In genomic region chr13:97435865-97436718, GRCm38 (mm10) we compare ENCODE assay signal across 8 mouse cellular contexts.
DNase-seq lines count a peak whose midpoint lies in the region; ATAC-seq and TF ChIP-seq lines count a peak whose summit lies in the region.

No protein-coding gene starts in this region.

- peak overlapping the region; percentile 37; the same call in 1 of the 2 replicates for H3K9ac ChIP-seq in hindbrain, postnatal 0 days (replicated peaks; ENCODE audit: low read length)
- 0 out of 2 replicates have a peak overlapping the region, but pooled peaks have one; percentile 20 for H3K9ac ChIP-seq in limb, embryonic 15.5 days
- H3K9ac ChIP-seq in midbrain, embryonic 13.5 days (replicated peaks), result peak overlapping the region; percentile 45
- peak overlapping the region; percentile 55; the same call in 1 of the 2 replicates for H3K9ac ChIP-seq in stomach, postnatal 0 days (ENCODE audit: low read length)

- no peak for DNase-seq in layer of hippocampus, adult 2 months (ENCODE audit: low spot score in 2 of 2)
- DNase-seq in layer of hippocampus, adult 8-10 months (ENCODE audit: low spot score in 2 of 2), result no peak
- DNase-seq in gastrocnemius, postnatal 25 days, result peak; percentile 67
- DNase-seq in hindbrain, postnatal 0 days (ENCODE audit: low spot score), result peak; percentile 83
- DNase-seq in stomach, postnatal 0 days (ENCODE audit: low spot score), result peak; percentile 57

- 3% methylated on average over 24 of the region's 24 CpGs for WGBS in hindbrain, postnatal 0 days
- 8% methylated on average over 24 of the region's 24 CpGs for WGBS in limb, embryonic 15.5 days
- WGBS in midbrain, embryonic 13.5 days, result 2% methylated on average over 24 of the region's 24 CpGs
- 12% methylated on average over 24 of the region's 24 CpGs for WGBS in stomach, postnatal 0 days

- H3K4me1 ChIP-seq in hindbrain, postnatal 0 days (ENCODE audit: insufficient read depth, low read length), result peaks cover 34% of the 10 kb centered on the region
- peaks cover 35% of the 10 kb centered on the region for H3K4me1 ChIP-seq in limb, embryonic 15.5 days
- peaks cover 61% of the 10 kb centered on the region for H3K4me1 ChIP-seq in midbrain, embryonic 13.5 days (replicated peaks)
- peaks cover 10% of the 10 kb centered on the region for H3K4me1 ChIP-seq in stomach, postnatal 0 days (replicated peaks; ENCODE audit: control insufficient read depth, insufficient read depth)

- peak overlapping the region; percentile 90 for H3K27ac ChIP-seq in layer of hippocampus, adult 2 months
- H3K27ac ChIP-seq in hindbrain, postnatal 0 days, result peak overlapping the region; percentile 62
- H3K27ac ChIP-seq in limb, embryonic 15.5 days, result peak overlapping the region; percentile 17; the same call in 1 of the 2 replicates
- H3K27ac ChIP-seq in midbrain, embryonic 13.5 days, result peak overlapping the region; percentile 76
- H3K27ac ChIP-seq in stomach, postnatal 0 days (replicated peaks), result no peak overlapping the region

- H3K4me2 ChIP-seq in hindbrain, postnatal 0 days (ENCODE audit: low read depth, low read length), result peak overlapping the region; percentile 59
- peak overlapping the region; percentile 74 for H3K4me2 ChIP-seq in limb, embryonic 15.5 days
- peak overlapping the region; percentile 53 for H3K4me2 ChIP-seq in midbrain, embryonic 13.5 days (replicated peaks)
- H3K4me2 ChIP-seq in stomach, postnatal 0 days (replicated peaks; ENCODE audit: low read depth), result peak overlapping the region; percentile 69

- H3K9me3 ChIP-seq in hindbrain, postnatal 0 days (ENCODE audit: low read length), result no peaks in the 10 kb centered on the region
- no peaks in the 10 kb centered on the region for H3K9me3 ChIP-seq in limb, embryonic 15.5 days
- H3K9me3 ChIP-seq in midbrain, embryonic 13.5 days, result no peaks in the 10 kb centered on the region
- H3K9me3 ChIP-seq in stomach, postnatal 0 days (ENCODE audit: control insufficient read depth, low read length), result no peaks in the 10 kb centered on the region

- no peaks in the 10 kb centered on the region for H3K36me3 ChIP-seq in hindbrain, postnatal 0 days (ENCODE audit: insufficient read depth, low read length)
- H3K36me3 ChIP-seq in limb, embryonic 15.5 days, result no peaks in the 10 kb centered on the region
- no peaks in the 10 kb centered on the region for H3K36me3 ChIP-seq in midbrain, embryonic 13.5 days
- no peaks in the 10 kb centered on the region for H3K36me3 ChIP-seq in stomach, postnatal 0 days (ENCODE audit: control insufficient read depth, insufficient read depth, low read length)

- no peak for TF ChIP-seq EP300 in stomach, postnatal 0 days (optimal IDR thresholded peaks at IDR 0.05)

- 0 out of 2 replicates have a peak, but pooled peaks have one; percentile 10 for ATAC-seq in common myeloid progenitor, adult 5-6 weeks (replicated peaks; ENCODE audit: low read depth, poor library complexity, severe bottlenecking)
- ATAC-seq in hindbrain, postnatal 0 days, result peak; percentile 71
- ATAC-seq in limb, embryonic 15.5 days (ENCODE audit: insufficient number of reproducible peaks, low FRiP score, low TSS enrichment, low read depth), result no peak
- ATAC-seq in midbrain, embryonic 13.5 days, result peak; percentile 51
- peak; percentile 39; the same call in 1 of the 2 replicates for ATAC-seq in stomach, postnatal 0 days (ENCODE audit: low FRiP score, low TSS enrichment)

- TF ChIP-seq CTCF in layer of hippocampus, adult 2 months (conservative IDR thresholded peaks at IDR 0.05), result peak; percentile 44
- TF ChIP-seq CTCF in hindbrain, postnatal 0 days (IDR thresholded peaks at IDR 0.05; ENCODE audit: low read depth), result peak; percentile 51
- 0 out of 2 replicates have a peak, but pooled peaks have one; percentile 9 for TF ChIP-seq CTCF in stomach, postnatal 0 days (IDR thresholded peaks at IDR 0.05; ENCODE audit: low read depth)

- peak overlapping the region; percentile 49 for H3K4me3 ChIP-seq in layer of hippocampus, adult 2 months
- peak overlapping the region; percentile 27 for H3K4me3 ChIP-seq in hindbrain, postnatal 0 days (ENCODE audit: low read length)
- peak overlapping the region; percentile 38 for H3K4me3 ChIP-seq in limb, embryonic 15.5 days
- H3K4me3 ChIP-seq in midbrain, embryonic 13.5 days (replicated peaks), result peak overlapping the region; percentile 31
- peak overlapping the region; percentile 35 for H3K4me3 ChIP-seq in stomach, postnatal 0 days (ENCODE audit: low read depth, low read length)

- no peaks in the 10 kb centered on the region for H3K27me3 ChIP-seq in hindbrain, postnatal 0 days (ENCODE audit: insufficient read depth, low read length)
- 0 out of 2 replicates have a peak, but pooled peaks cover 3% of the 10 kb centered on the region for H3K27me3 ChIP-seq in limb, embryonic 15.5 days
- 0 out of 2 replicates have a peak, but pooled peaks cover 8% of the 10 kb centered on the region for H3K27me3 ChIP-seq in midbrain, embryonic 13.5 days
- H3K27me3 ChIP-seq in stomach, postnatal 0 days (ENCODE audit: control insufficient read depth, insufficient read depth, low read length), result no peaks in the 10 kb centered on the region

Comparison
In these comparisons a context has a peak if more than half of its experiments do, and no peak if none do; other contexts are left out.
1. DNase-seq: peak in gastrocnemius, postnatal 25 days (single experiment), hindbrain, postnatal 0 days (single experiment) and stomach, postnatal 0 days (single experiment); none in layer of hippocampus, adult 2 months (0 of 2) and layer of hippocampus, adult 8-10 months (0 of 2).
2. Peak in every context shown above with its lines, with median percentiles within 50 percentile points of each other: H3K4me3 ChIP-seq, CTCF ChIP-seq, H3K4me2 ChIP-seq and H3K9ac ChIP-seq.